Mouse (Mus musculus): Measurements from ENCODE around the gene Cdh19.

The Cdh19 gene

DNA sequence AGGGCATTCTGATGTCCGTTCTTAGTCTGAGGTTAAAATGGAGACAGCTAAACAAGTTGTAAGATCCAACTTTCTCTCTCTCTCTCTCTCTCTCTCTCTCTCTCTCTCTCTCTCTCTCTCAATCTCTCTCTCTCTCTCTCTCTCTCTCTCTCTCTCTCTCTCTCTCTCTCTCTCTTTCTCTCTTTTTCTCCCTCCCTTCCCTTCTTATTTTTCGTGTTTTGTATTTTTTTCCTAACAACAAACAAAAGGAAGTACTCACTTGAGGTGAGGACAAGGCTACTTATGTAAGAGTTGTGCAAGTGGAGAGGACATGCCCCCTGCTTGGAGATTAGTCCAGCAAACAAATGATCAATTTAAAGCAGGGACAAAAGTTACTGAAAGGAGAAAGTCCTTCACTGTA lies at the start of gene Cdh19:
Gene Cdh19 (minus strand): TSS at position 101 of the 400 bp plus-strand sequence.
- DNase-seq (ENCODE audit: low spot score), result no peak

DNA sequence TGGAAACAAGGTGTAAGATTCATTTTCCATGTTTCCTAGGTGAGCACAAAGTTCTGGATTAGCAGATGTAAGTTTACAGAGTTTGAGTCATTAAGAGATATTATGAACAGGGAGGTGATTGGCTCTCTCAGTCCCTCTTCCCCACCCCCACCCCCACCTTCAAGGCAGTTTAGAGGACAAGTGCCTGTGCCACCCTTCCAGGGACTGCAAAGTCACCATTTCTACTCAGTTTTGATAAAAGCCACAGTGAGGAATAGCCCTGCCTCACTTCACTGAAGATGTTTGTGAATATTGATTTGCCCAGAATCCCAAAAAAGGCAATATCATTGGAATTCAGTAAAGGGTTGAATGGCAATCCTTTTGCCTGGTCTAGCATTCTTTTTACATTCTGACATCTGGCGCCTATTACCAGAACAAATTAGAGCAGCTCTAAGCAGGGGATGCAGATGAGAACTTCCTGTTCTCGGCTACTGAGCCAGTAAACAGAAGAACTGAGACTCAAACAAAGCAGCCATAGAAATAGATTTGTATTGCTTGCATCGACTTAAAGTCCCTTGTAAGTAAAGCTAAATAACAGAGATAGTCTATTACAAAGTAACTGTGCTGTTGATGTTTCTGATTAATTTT lies 43.2 kb upstream of the Cdh19 start:
- no peak for DNase-seq (ENCODE audit: low spot score)

DNA sequence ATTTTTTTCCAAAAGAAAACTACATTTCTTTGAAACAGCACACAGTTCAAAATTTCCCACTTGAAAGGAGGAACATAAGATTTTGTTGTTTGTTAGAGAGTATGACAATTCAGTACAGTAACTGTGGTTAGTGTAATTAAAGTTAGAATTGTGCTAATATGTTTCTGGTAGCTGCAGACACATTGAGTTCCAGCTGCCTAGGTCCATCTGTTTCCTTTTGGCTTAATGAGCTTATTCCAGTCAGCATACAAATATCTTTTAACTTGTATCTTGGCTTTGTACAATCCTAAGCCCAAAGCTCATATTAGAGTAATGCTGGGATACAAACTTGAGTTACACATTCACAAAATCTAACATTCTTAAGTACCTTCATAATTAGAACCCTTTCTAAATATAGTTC lies 40.3 kb upstream of the Cdh19 start:
- DNase-seq (ENCODE audit: low spot score), result no peak

DNA sequence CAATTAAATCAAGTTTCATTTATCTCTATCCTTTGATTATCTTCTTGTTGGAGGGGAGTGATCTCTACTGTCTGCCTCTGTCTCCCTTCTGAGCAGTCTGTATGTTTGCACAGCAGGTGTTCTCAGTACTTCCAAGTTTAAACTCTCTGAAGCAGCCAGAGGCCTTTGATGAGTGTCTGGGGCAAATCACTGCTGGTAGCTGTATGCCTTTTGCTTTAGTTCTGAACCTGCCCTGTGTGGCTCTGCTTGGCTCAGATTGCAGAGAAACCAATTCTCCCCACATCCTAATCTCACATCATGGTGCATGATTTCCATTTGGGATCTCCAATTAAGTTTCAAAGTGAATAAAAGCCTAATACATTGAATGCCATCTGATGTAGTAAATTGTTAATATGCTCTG lies 12.4 kb upstream of the Cdh19 start:
- no peak for DNase-seq (ENCODE audit: low spot score)

DNA sequence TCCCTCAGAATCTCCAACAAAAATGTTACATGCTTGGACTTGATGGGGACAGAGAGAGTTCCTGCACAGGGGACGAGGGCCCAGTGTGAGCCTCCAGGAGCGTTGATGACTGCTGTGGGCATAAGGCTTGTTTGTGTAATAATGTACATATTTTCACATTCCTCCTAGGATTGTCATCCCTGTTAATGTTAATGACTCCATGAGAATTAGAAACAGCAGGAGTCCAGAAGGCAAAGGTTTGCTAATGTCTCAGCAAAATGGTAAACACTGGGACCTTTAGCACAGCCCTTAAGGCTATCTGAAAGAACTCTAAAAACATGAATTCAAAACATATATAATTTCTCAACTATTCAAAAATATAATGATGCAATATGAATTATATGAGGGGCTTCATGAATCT lies 8.2 kb downstream of the Cdh19 start:
- DNase-seq (ENCODE audit: low spot score), result no peak

GRCm38 (mm10) chr1:110909752-110910151 lies 67.6 kb downstream of the Cdh19 start:
- DNase-seq (ENCODE audit: low spot score), result no peak

GRCm38 (mm10) chr1:110909218-110909617 lies 68.2 kb downstream of the Cdh19 start:
- DNase-seq (ENCODE audit: low spot score), result no peak

DNA sequence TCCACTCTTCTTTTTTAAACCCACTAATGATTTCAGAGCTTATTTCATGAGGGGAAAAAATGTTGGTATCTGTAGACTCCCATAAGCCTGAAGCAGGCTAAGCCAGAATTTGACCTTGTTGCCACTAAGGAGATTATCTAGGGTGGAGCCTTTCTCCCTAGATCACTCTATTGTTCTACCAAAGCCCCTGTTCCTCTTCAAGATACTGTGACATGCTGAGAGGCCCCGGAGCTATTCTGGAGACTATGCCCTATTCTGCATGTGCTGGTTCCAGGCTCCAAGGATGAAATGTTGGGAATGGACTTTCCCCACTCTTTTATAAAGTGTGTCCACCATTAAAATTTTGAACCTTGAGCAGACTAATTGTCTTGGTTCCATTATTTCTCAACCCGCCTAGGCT lies 73.1 kb downstream of the Cdh19 start:
- no peak for DNase-seq (ENCODE audit: low spot score)

All from urinary bladder, postnatal 10 days (tissue).